Mouse (Mus musculus): ENCODE results near the gene Tldc1. TPM values are rescaled to one million over a fixed set of nuclear protein-coding genes. Genes with fewer than 3 reads are reported as not detected.
A peak's percentile ranks its signal among the peaks of the same experiment; 100 is the strongest.

Gene Tldc1
- polyA plus RNA-seq, 1 experiment from 2014 or later: 10.3 TPM

- no peak overlapping the region for H3K27ac ChIP-seq (ENCODE audit: low read depth)
- H3K4me1 ChIP-seq (ENCODE audit: insufficient read depth): peaks cover 5% of the 10 kb centered on the region
- TF ChIP-seq CTCF (IDR thresholded peaks at IDR 0.05; ENCODE audit: low read depth): peak; percentile 58
- no peak overlapping the region for H3K4me2 ChIP-seq
- no peak overlapping the region for H3K4me3 ChIP-seq (ENCODE audit: low read depth, low read length)
- no peaks in the 10 kb centered on the region for H3K9me3 ChIP-seq (ENCODE audit: low read depth, low read length)
- no peak for ATAC-seq (ENCODE audit: insufficient read depth)
- no peak overlapping the region for H3K9ac ChIP-seq
- no peaks in the 10 kb centered on the region for H3K36me3 ChIP-seq (ENCODE audit: insufficient read depth)
- no peak for DNase-seq
- 95% methylated on average over 1 of the region's 1 CpGs for WGBS
- H3K27me3 ChIP-seq (ENCODE audit: insufficient read depth, low read length): no peaks in the 10 kb centered on the region
Observed at GRCm38 (mm10) chr8:119802592-119802991, 24.4 kb upstream of the Tldc1 start.

- 11% methylated on average over 4 of the region's 4 CpGs for WGBS
- H3K9me3 ChIP-seq (ENCODE audit: low read depth, low read length): no peaks in the 10 kb centered on the region
Observed at GRCm38 (mm10) chr8:119801168-119801567, 23.0 kb upstream of the Tldc1 start.

GRCm38 (mm10) chr8:119798965-119799264 is 20.7 kb upstream of the Tldc1 start:
- 51% methylated on average over 2 of the region's 2 CpGs for WGBS
- Histone ChIP-seq H3K4me2 (peak overlapping the region; percentile 43), H3K27me3 (ENCODE audit: insufficient read depth, low read length) (no peaks in the 10 kb centered on the region), H3K9me3 (ENCODE audit: low read depth, low read length) (no peaks in the 10 kb centered on the region), H3K9ac (no peak overlapping the region), H3K4me3 (ENCODE audit: low read depth, low read length) (no peak overlapping the region), H3K4me1 (ENCODE audit: insufficient read depth) (peaks cover 5% of the 10 kb centered on the region), H3K36me3 (ENCODE audit: insufficient read depth) (no peaks in the 10 kb centered on the region), H3K27ac (ENCODE audit: low read depth) (no peak overlapping the region)
- ATAC-seq (ENCODE audit: insufficient read depth) (no peak; the same call in 1 of the 2 replicates), DNase-seq (no peak)
- no peak for TF ChIP-seq CTCF (IDR thresholded peaks at IDR 0.05; ENCODE audit: low read depth)

More at GRCm38 (mm10) chr8:119801168-119801567, 23.0 kb upstream of the Tldc1 start:
- Histone ChIP-seq H3K9ac (no peak overlapping the region), H3K4me2 (no peak overlapping the region), H3K4me3 (ENCODE audit: low read depth, low read length) (no peak overlapping the region), H3K27ac (ENCODE audit: low read depth) (no peak overlapping the region), H3K36me3 (ENCODE audit: insufficient read depth) (no peaks in the 10 kb centered on the region), H3K27me3 (ENCODE audit: insufficient read depth, low read length) (no peaks in the 10 kb centered on the region), H3K4me1 (ENCODE audit: insufficient read depth) (peaks cover 5% of the 10 kb centered on the region)
- TF ChIP-seq CTCF (IDR thresholded peaks at IDR 0.05; ENCODE audit: low read depth): no peak
- ATAC-seq (ENCODE audit: insufficient read depth) (no peak), DNase-seq (no peak)

GRCm38 (mm10) chr8:119798170-119798964 is 20.2 kb upstream of the Tldc1 start:
- no peak overlapping the region for H3K4me3 ChIP-seq (ENCODE audit: low read depth, low read length)
- ATAC-seq (ENCODE audit: insufficient read depth) (peak; percentile 81), DNase-seq (peak; percentile 68)
- peaks cover 5% of the 10 kb centered on the region for H3K4me1 ChIP-seq (ENCODE audit: insufficient read depth)
- H3K27ac ChIP-seq (ENCODE audit: low read depth): 0 out of 2 replicates have a peak overlapping the region, but pooled peaks have one; percentile 19
- no peaks in the 10 kb centered on the region for H3K36me3 ChIP-seq (ENCODE audit: insufficient read depth)
- H3K9ac ChIP-seq: no peak overlapping the region
- TF ChIP-seq CTCF (IDR thresholded peaks at IDR 0.05; ENCODE audit: low read depth): no peak
- H3K27me3 ChIP-seq (ENCODE audit: insufficient read depth, low read length): no peaks in the 10 kb centered on the region
- H3K4me2 ChIP-seq: peak overlapping the region; percentile 43
- WGBS: 8% methylated on average over 15 of the region's 15 CpGs
- H3K9me3 ChIP-seq (ENCODE audit: low read depth, low read length): no peaks in the 10 kb centered on the region

GRCm38 (mm10) chr8:119795651-119796050 is 17.4 kb upstream of the Tldc1 start:
- no peak for ATAC-seq (ENCODE audit: insufficient read depth)
- Histone ChIP-seq H3K27me3 (ENCODE audit: insufficient read depth, low read length) (no peaks in the 10 kb centered on the region), H3K27ac (ENCODE audit: low read depth) (no peak overlapping the region), H3K36me3 (ENCODE audit: insufficient read depth) (no peaks in the 10 kb centered on the region), H3K4me3 (ENCODE audit: low read depth, low read length) (no peak overlapping the region), H3K4me2 (no peak overlapping the region), H3K9me3 (ENCODE audit: low read depth, low read length) (no peaks in the 10 kb centered on the region), H3K9ac (no peak overlapping the region), H3K4me1 (ENCODE audit: insufficient read depth) (peaks cover 11% of the 10 kb centered on the region)
- DNase-seq: no peak
- WGBS: 71% methylated on average over 3 of the region's 3 CpGs
- TF ChIP-seq CTCF (IDR thresholded peaks at IDR 0.05; ENCODE audit: low read depth): no peak

GRCm38 (mm10) chr8:119794689-119795088 is 16.5 kb upstream of the Tldc1 start:
- H3K4me2 ChIP-seq: no peak overlapping the region
- no peaks in the 10 kb centered on the region for H3K27me3 ChIP-seq (ENCODE audit: insufficient read depth, low read length)
- peaks cover 11% of the 10 kb centered on the region for H3K4me1 ChIP-seq (ENCODE audit: insufficient read depth)
- H3K9ac ChIP-seq: no peak overlapping the region
- DNase-seq (no peak), ATAC-seq (ENCODE audit: insufficient read depth) (no peak)
- no peaks in the 10 kb centered on the region for H3K36me3 ChIP-seq (ENCODE audit: insufficient read depth)
- no peak overlapping the region for H3K27ac ChIP-seq (ENCODE audit: low read depth)
- no peak for TF ChIP-seq CTCF (IDR thresholded peaks at IDR 0.05; ENCODE audit: low read depth)
- no peak overlapping the region for H3K4me3 ChIP-seq (ENCODE audit: low read depth, low read length)
- 44% methylated on average over 7 of the region's 7 CpGs for WGBS
- no peaks in the 10 kb centered on the region for H3K9me3 ChIP-seq (ENCODE audit: low read depth, low read length)

- Histone ChIP-seq H3K4me2 (no peak overlapping the region), H3K27me3 (ENCODE audit: insufficient read depth, low read length) (no peaks in the 10 kb centered on the region), H3K9ac (no peak overlapping the region), H3K36me3 (ENCODE audit: insufficient read depth) (no peaks in the 10 kb centered on the region), H3K4me3 (ENCODE audit: low read depth, low read length) (no peak overlapping the region), H3K9me3 (ENCODE audit: low read depth, low read length) (no peaks in the 10 kb centered on the region), H3K4me1 (ENCODE audit: insufficient read depth) (0 out of 2 replicates have a peak, but pooled peaks cover 6% of the 10 kb centered on the region), H3K27ac (ENCODE audit: low read depth) (peak overlapping the region; percentile 32; the same call in 1 of the 2 replicates)
- peak; percentile 44 for DNase-seq
- no peak for TF ChIP-seq CTCF (IDR thresholded peaks at IDR 0.05; ENCODE audit: low read depth)
- ATAC-seq (ENCODE audit: insufficient read depth): peak; percentile 48; the same call in 1 of the 2 replicates
- 28% methylated on average over 16 of the region's 16 CpGs for WGBS
Observed at GRCm38 (mm10) chr8:119791804-119792704, 13.8 kb upstream of the Tldc1 start.
